Mouse (Mus musculus) ES-Bruce4 (cell line): ENCODE data around the gene Adsl.

Source experiments
- CTCF ChIP-seq: IDR thresholded peaks from one replicate; pipeline ENCODE4 v1.8.1; 2011; ENCODE audit warnings: low read depth, low read length
- EP300 ChIP-seq: IDR thresholded peaks from 2 replicates; pipeline ENCODE4 v1.6.1; 2011; ENCODE audit warnings: low read depth, low read length; ENCODE audit not compliant: insufficient read depth

GRCm38 (mm10) chr15:80997077-80997476 is 48.8 kb downstream of the Adsl start:
- no peak for TF ChIP-seq CTCF
- TF ChIP-seq EP300: no peak
